Mouse (Mus musculus): ENCODE data around the gene Selenoh. TPM values are rescaled to one million over a fixed set of nuclear protein-coding genes. Genes with fewer than 3 reads are reported as not detected.
A peak's percentile ranks its signal among the peaks of the same experiment; 100 is the strongest.
"Not testable (repeated sequence)": the region's sequence is repeated elsewhere in the genome, so short reads cannot be mapped to it uniquely, and the experiment has no call there.

The Selenoh gene
- 100 to 1,000 TPM in 1 of 2 experiments, 10 to 100 TPM in 1; 96.4 to 131 TPM for polyA plus RNA-seq (2017; shearing (Covaris generic))

- ATAC-seq: peak; percentile 99
Observed at GRCm38 (mm10) chr2:84670569-84670933, at the start of gene Selenoh. Gene Selenoh, minus strand, starts transcription at chr2:84670770.

- ATAC-seq: no peak
Observed at GRCm38 (mm10) chr2:84717357-84717756, 46.8 kb upstream of the Selenoh start.

GRCm38 (mm10) chr2:84716423-84717355 lies 46.1 kb upstream of the Selenoh start:
- ATAC-seq: no peak

- peak; percentile 87 for ATAC-seq
Observed at GRCm38 (mm10) chr2:84715562-84716361, 45.2 kb upstream of the Selenoh start.

DNA sequence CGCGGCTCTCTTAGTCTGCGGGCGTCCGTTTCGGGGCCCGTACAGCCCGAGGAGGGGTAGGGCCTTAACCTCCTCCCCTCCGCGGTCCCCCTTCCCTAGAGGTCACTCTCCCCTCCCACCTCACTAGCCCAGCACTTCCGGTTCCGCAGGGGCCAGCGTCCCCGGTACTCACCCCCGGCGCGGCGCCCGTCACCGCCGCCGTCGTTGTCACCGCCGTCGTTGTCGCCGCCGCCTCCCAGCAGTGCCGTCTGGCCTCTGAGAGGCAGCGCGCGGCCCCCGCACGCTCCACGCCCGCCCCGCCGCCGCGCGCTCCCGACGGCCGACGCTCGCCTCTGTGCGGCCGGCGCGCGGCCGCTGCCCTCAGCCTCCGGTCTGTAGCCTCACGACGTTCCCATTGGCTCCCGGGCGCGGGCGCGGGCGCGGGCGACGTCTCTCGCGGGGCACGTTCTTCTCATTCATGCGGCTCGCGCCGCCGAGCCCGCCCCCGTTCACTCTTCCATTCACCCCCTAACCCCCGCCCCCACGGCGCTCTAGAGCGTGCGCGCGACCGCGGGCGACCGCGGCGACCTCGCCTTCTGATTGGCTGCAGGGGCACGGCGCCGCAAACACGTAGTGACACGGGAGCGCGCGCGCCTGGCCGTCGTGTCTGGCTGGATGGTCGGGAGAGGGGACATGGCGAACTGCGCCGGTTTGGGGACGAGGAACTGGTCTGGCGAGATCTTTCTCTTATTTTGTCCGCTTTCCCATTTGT lies 44.4 kb upstream of the Selenoh start, which contains the start of gene Zdhhc5:
Zdhhc5 (minus strand) TSS at position 370 of the 751 bp plus-strand sequence.
- peak; percentile 69 for ATAC-seq

DNA sequence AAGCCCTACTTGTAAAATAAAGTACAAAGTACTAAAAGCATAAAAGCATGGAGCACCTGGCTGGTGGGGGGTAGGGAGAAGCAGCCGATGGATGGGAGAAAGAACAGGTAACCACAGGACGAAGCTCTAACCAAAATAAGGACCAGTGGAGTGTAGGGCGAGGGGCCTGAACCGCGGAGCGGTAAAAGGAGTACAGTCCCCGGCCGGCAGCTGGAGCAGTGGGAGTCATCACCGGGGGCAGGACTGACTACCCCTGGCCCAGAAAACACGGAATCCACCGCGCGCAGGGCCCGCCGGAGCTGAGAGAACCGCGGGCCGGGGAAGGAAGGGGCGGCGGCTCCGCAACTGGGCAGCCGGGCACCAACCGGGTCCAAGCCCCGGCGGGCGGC lies 43.8 kb upstream of the Selenoh start:
- peak; percentile 3 for ATAC-seq

DNA sequence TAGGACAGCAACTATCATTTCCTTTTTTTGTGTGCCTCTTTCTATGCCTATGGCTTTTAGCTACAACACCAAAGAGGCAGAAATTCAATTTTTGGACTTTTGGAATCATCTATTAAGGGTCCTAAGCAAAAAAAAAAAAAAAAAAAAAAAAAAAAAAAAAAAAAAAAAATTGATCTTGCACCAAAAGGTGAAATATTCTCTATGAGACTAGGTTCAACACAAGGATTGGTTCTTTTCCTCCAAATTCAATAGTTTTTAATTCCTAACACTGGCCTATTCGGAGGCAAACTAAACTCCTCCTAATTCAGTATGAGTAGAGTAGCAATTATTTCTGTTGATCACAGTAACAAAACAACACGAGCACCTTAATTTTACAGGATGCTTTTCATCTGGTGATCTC lies 41.3 kb upstream of the Selenoh start:
- no peak for ATAC-seq

- no peak for ATAC-seq
Observed at GRCm38 (mm10) chr2:84707523-84707922, 37.0 kb upstream of the Selenoh start.

- no peak for ATAC-seq
Observed at GRCm38 (mm10) chr2:84705295-84705694, 34.7 kb upstream of the Selenoh start.

DNA sequence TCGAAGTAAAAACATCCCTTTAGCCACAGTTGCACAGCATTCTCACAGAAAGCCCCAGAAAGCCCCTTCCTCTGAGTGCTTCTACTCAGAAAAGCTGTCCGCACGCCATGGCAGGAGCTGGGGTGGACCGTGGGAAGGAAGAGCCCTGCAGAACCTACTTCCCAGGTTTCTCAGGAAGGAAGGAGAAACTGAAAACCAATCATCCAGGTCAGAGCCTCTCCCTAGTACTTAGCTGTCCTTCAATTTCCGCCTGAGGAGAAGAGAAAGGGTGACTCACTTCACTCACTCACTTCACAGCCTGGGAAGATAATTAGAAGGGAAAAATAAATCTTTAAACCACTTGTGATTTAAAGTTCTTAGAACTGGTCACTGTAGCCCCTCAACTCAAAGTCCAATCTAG lies 33.8 kb upstream of the Selenoh start:
- no peak for ATAC-seq

DNA sequence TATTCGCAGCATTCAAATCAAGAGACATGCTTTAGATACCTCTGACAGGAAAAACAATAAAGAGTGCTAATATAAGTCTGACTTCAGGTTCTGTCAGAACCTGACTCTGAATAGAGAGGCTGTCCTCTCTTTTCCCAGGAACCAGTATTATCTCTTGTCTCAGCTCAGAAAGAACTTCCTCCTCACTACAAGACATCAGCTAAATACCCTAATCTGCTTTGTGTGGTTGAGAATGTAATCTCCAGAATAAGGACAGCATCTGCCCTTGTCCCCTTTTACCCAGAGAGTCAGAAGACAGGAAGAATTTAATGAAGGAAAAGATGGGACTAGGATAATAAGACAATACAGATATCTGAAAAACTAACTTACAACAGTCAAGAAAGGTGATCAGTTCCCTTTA lies 32.9 kb upstream of the Selenoh start:
- ATAC-seq: no peak

DNA sequence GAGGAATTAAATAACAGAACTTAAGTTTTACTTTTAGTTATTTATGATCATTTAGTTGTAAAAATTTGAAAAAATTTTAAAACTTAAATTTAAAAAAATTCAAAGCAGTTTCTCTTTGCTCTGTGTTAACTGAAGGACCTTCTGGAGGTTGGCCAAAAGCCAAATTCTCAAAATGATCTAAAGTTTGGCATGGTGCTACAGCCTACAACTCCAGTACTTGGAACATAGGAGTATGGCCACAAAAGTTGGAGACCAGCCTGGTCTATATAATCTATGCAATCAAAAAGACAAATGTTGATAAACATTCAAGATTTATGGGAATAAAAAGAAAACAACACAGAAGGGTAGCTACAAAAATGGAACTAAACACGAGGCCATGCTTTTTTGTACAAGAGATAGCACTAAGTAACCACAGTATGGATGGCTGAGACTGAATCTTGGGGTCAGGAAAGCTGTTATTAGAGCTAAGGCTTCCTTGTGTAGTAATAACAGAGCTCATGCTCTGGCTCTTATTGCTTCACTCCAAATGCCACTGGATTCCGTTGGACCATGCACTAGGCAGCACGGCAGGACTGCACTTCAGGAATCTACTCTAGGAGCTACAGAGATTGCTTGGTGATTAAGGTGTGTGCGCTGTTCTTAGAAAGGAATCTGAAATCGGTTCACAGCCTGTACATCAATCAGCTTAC lies 24.6 kb upstream of the Selenoh start:
- ATAC-seq: peak; percentile 25

DNA sequence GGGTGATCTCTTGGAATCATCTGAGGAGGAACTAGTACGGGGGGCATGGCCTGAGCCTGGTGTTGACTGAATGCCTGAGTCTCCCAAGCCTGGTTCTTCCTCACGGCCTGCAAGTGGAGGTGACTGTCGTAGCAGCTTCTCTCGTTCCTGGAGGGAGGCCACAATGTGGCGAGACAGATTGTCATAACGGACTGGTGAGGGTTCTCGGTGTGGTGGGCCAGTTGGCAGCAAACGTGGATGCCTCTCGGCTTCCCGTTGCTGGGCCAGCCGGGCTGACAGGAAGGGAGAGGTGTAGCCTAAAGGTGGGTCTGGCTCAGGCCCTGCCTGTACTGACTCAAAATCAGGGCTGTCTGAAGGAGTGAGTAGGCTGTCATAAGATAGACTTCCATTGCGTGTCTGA lies 19.5 kb upstream of the Selenoh start:
- ATAC-seq: no peak

GRCm38 (mm10) chr2:84688080-84688844 lies 17.7 kb upstream of the Selenoh start:
- no peak for ATAC-seq

GRCm38 (mm10) chr2:84682605-84683183 lies 12.1 kb upstream of the Selenoh start:
- no peak for ATAC-seq

DNA sequence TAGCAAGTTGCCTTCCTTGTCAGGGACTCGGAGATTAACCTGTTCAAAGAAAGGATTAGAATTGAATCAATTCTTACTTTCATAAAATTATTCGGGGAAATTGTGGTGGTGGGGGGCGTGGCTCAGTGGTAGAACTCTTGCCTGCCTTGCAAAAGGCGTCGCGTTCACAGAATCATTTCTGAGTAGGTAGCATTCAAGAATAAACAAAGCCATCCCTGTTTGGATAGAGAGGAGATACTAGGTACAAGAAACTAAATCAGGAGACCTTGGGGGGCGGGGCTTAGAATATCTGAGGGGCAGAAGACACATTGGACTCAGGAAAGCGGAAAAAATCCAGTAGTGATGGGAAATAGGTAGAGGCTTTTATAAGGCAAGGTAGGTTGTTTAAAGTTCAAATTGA lies 8.4 kb upstream of the Selenoh start, which contains the start of gene Tmx2:
Tmx2 (minus strand) TSS at position 125 of the 400 bp plus-strand sequence.
- ATAC-seq: no peak

DNA sequence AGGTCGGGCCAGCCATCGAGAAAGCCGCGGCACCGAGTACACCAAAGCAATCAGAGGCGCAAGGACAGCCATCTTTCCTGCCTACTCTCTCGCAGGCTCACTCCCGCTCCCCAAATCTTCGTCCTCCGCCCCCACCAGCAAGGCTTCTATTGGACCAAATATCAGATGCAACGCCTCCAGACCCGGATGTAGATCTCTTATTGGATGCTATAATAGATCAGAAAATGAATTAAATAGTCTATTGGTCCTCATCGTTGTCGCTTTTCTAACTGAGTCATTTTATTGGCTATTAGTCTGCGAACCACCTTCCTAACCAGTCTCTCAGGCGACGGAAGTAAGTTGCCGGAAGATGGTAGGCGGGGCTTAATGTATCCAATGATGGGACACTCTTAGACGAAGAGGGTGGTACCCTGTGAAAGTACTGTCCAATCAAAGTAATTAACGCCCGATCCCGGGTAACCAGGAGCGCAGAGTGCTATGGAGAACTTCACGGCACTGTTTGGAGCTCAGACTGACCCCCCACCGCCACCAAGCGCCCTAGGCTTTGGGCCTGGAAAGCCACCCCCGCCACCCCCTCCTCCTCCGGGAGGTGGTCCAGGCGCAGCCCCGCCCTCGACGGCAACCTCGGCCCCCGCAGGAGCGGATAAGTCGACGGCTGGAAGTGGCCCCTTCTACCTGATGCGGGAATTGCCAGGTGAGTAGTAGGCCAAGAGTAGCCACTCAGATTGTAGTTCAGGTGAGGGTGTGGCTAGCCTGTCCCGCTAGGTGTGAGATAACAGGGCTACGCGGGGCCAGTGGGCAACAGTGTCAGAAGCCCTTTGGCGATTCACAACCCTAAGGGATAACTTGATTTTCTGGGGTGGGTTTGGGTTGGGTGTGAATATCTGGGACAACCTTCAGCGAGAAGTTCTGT lies 7.7 kb upstream of the Selenoh start, which contains the start of the genes Gm28635 and Med19:
Gm28635 (minus strand) TSS at position 74 of the 913 bp plus-strand sequence.
Med19 (plus strand) TSS at position 435 of the 913 bp plus-strand sequence.
- ATAC-seq: peak; percentile 94

- ATAC-seq: peak; percentile 11
Observed at GRCm38 (mm10) chr2:84677270-84677967, 6.8 kb upstream of the Selenoh start.

- not testable (repeated sequence) for ATAC-seq
Observed at GRCm38 (mm10) chr2:84671535-84671934, 965 bp upstream of the Selenoh start.
